Mouse (Mus musculus): ENCODE data around the gene Gm10490.

DNA sequence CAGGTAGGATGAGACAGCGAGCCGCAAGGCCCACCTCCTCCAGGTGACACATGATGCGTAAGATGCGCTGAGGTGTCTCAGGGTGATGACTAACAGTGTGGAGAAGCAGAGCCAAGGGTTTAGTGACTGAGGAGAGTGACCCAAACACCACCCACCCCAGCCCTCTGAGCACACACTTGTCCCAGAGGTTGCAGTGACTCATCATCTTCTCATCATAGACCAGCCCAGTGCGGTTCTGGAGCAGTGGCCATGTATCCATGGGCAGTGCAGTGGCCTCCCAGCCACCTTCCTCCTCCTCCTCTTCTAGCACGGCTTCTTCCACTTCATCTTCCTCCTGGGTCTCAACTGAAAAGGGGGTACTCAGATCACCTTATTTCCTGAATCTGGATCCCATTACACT is 28.3 kb downstream of the Gm10490 start:
- no peak for TF ChIP-seq POLR2A (IDR thresholded peaks at IDR 0.05; ENCODE audit: extremely low read depth, insufficient read depth, low read length)
- TF ChIP-seq CTCF (IDR thresholded peaks at IDR 0.05; ENCODE audit: extremely low read depth, insufficient read depth, low read length) = no peak
